Mouse (Mus musculus) hindbrain, embryonic 15.5 days (tissue): ENCODE measurements around the gene Cap2. TPM values are rescaled to one million over a fixed set of nuclear protein-coding genes. Genes with fewer than 3 reads are reported as not detected.

Source experiments
- ATAC-seq: fragments of 200-750 bp; cut with Nextera tagmentation; 2 replicates; pipeline ENCODE4 v1.8.0; 2017; ENCODE audit warnings: low read depth, moderate number of reproducible peaks, moderate TSS enrichment; ENCODE audit not compliant: low FRiP score
- H3K27ac ChIP-seq: fragments of 300-500 bp; sonication (generic); replicated peaks from 2 replicates; pipeline ENCODE4 v1.5.1; 2015; ENCODE audit warnings: mild to moderate bottlenecking, inconsistent platforms
- H3K27me3 ChIP-seq: fragments of 300-500 bp; sonication (generic); 2 replicates; pipeline ENCODE4 v1.6.1; 2015; ENCODE audit warnings: control low read depth, inconsistent platforms
- H3K36me3 ChIP-seq: fragments of 300-500 bp; sonication (generic); 2 replicates; pipeline ENCODE4 v1.6.1; 2015; ENCODE audit warnings: control low read depth, inconsistent platforms
- H3K4me1 ChIP-seq: fragments of 300-500 bp; sonication (generic); replicated peaks from 2 replicates; pipeline ENCODE4 v1.6.1; 2015; ENCODE audit warnings: control low read depth, inconsistent platforms
- H3K4me2 ChIP-seq: fragments of 300-500 bp; sonication (generic); 2 replicates; pipeline ENCODE4 v1.6.1; 2015; ENCODE audit warnings: moderate library complexity, mild to moderate bottlenecking, inconsistent platforms
- H3K4me3 ChIP-seq: fragments of 300-500 bp; sonication (generic); 2 replicates; pipeline ENCODE4 v1.5.1; 2015; ENCODE audit warnings: mild to moderate bottlenecking, inconsistent platforms
- H3K9ac ChIP-seq: fragments of 300-500 bp; sonication (generic); 2 replicates; pipeline ENCODE4 v1.6.1; 2015; ENCODE audit warnings: inconsistent platforms
- H3K9me3 ChIP-seq: fragments of 300-500 bp; sonication (generic); 2 replicates; pipeline ENCODE4 v1.6.1; 2016; ENCODE audit warnings: control low read depth, inconsistent platforms
- WGBS: fragments of 180-500 bp; shearing (Covaris S2); methylation state at CpG from one replicate; pipeline ENCODE4 v1.1.7; 2015; 5-methylcytosine and 5-hydroxymethylcytosine counted together
- polyA plus RNA-seq: library from polyadenylated mRNA; unstranded; fragments of >200 nt; fragmentation: Nextera tagmentation; extraction: Ambion mirVana; gene quantifications from 2 replicates; pipeline ENCODE4 v1.2.1, GENCODE M21; 2015

Cap2 gene
- polyA plus RNA-seq, 1 experiment from 2014 or later, result 9.4 TPM

GRCm38 (mm10) chr13:46674601-46675000 is 173.0 kb downstream of the Cap2 start:
- peaks cover 48% of the 10 kb centered on the region for H3K36me3 ChIP-seq
- peaks cover 22% of the 10 kb centered on the region for H3K4me1 ChIP-seq

GRCm38 (mm10) chr13:46677721-46678120 is 176.1 kb downstream of the Cap2 start:
- Histone ChIP-seq H3K9me3 (no peaks in the 10 kb centered on the region), H3K36me3 (peaks cover 51% of the 10 kb centered on the region), H3K9ac (no peak overlapping the region), H3K27ac (no peak overlapping the region), H3K4me2 (no peak overlapping the region), H3K4me1 (no peaks in the 10 kb centered on the region), H3K4me3 (no peak overlapping the region), H3K27me3 (no peaks in the 10 kb centered on the region)
- WGBS, result 87% methylated on average over 4 of the region's 4 CpGs
- ATAC-seq, result no peak

More at GRCm38 (mm10) chr13:46674601-46675000, 173.0 kb downstream of the Cap2 start:
- H3K4me2 ChIP-seq, result no peak overlapping the region
- H3K9me3 ChIP-seq, result no peaks in the 10 kb centered on the region
- WGBS, result 89% methylated on average over 2 of the region's 2 CpGs
- H3K4me3 ChIP-seq, result no peak overlapping the region
- H3K9ac ChIP-seq, result no peak overlapping the region
- H3K27ac ChIP-seq, result no peak overlapping the region
- H3K27me3 ChIP-seq, result no peaks in the 10 kb centered on the region
- no peak for ATAC-seq

GRCm38 (mm10) chr13:46682921-46683320 is 181.3 kb downstream of the Cap2 start:
- Histone ChIP-seq H3K4me3 (no peak overlapping the region), H3K4me1 (no peaks in the 10 kb centered on the region), H3K36me3 (peaks cover 51% of the 10 kb centered on the region), H3K27me3 (no peaks in the 10 kb centered on the region), H3K9ac (no peak overlapping the region), H3K9me3 (no peaks in the 10 kb centered on the region), H3K4me2 (no peak overlapping the region), H3K27ac (no peak overlapping the region)
- no peak for ATAC-seq
- WGBS, result 78% methylated on average over 2 of the region's 2 CpGs

- WGBS, result 98% methylated on average over 1 of the region's 1 CpGs
- H3K36me3 ChIP-seq, result peaks cover 47% of the 10 kb centered on the region
- ATAC-seq, result no peak
Measured at GRCm38 (mm10) chr13:46683370-46683769, 181.7 kb downstream of the Cap2 start.

GRCm38 (mm10) chr13:46690559-46691241 is 189.1 kb downstream of the Cap2 start:
- H3K4me1 ChIP-seq, result no peaks in the 10 kb centered on the region
- no peak overlapping the region for H3K4me2 ChIP-seq
- H3K27ac ChIP-seq, result no peak overlapping the region
- 93% methylated on average over 4 of the region's 4 CpGs for WGBS
- no peak overlapping the region for H3K4me3 ChIP-seq
- peaks cover 28% of the 10 kb centered on the region for H3K36me3 ChIP-seq
- no peaks in the 10 kb centered on the region for H3K27me3 ChIP-seq
- H3K9ac ChIP-seq, result no peak overlapping the region
- ATAC-seq, result no peak
- H3K9me3 ChIP-seq, result no peaks in the 10 kb centered on the region

More at GRCm38 (mm10) chr13:46683370-46683769, 181.7 kb downstream of the Cap2 start:
- Histone ChIP-seq H3K4me3 (no peak overlapping the region), H3K27ac (no peak overlapping the region), H3K9ac (no peak overlapping the region), H3K9me3 (no peaks in the 10 kb centered on the region), H3K4me2 (no peak overlapping the region), H3K4me1 (no peaks in the 10 kb centered on the region), H3K27me3 (no peaks in the 10 kb centered on the region)

GRCm38 (mm10) chr13:46695296-46695908 is 193.8 kb downstream of the Cap2 start:
- Histone ChIP-seq H3K4me3 (no peak overlapping the region), H3K27me3 (no peaks in the 10 kb centered on the region), H3K36me3 (peaks cover 25% of the 10 kb centered on the region), H3K27ac (no peak overlapping the region), H3K4me1 (no peaks in the 10 kb centered on the region), H3K9ac (no peak overlapping the region), H3K9me3 (no peaks in the 10 kb centered on the region), H3K4me2 (no peak overlapping the region)
- WGBS, result 63% methylated on average over 1 of the region's 1 CpGs
- no peak for ATAC-seq

- no peaks in the 10 kb centered on the region for H3K27me3 ChIP-seq
- no peak overlapping the region for H3K4me3 ChIP-seq
- peaks cover 25% of the 10 kb centered on the region for H3K36me3 ChIP-seq
- no peak for ATAC-seq
- H3K9me3 ChIP-seq, result no peaks in the 10 kb centered on the region
- WGBS, result 92% methylated on average over 1 of the region's 1 CpGs
- H3K9ac ChIP-seq, result no peak overlapping the region
- no peaks in the 10 kb centered on the region for H3K4me1 ChIP-seq
- H3K27ac ChIP-seq, result no peak overlapping the region
- no peak overlapping the region for H3K4me2 ChIP-seq
Measured at GRCm38 (mm10) chr13:46695932-46696331, 194.3 kb downstream of the Cap2 start.

- peaks cover 26% of the 10 kb centered on the region for H3K36me3 ChIP-seq
- no peak for ATAC-seq
- H3K4me3 ChIP-seq, result no peak overlapping the region
- 93% methylated on average over 2 of the region's 2 CpGs for WGBS
- no peak overlapping the region for H3K4me2 ChIP-seq
- H3K9ac ChIP-seq, result no peak overlapping the region
- no peaks in the 10 kb centered on the region for H3K9me3 ChIP-seq
- H3K27ac ChIP-seq, result no peak overlapping the region
- H3K27me3 ChIP-seq, result no peaks in the 10 kb centered on the region
- H3K4me1 ChIP-seq, result no peaks in the 10 kb centered on the region
Measured at GRCm38 (mm10) chr13:46696788-46697187, 195.1 kb downstream of the Cap2 start.

GRCm38 (mm10) chr13:46699372-46699771 is 197.7 kb downstream of the Cap2 start:
- Histone ChIP-seq H3K9ac (no peak overlapping the region), H3K9me3 (no peaks in the 10 kb centered on the region), H3K27ac (no peak overlapping the region), H3K27me3 (no peaks in the 10 kb centered on the region), H3K36me3 (peaks cover 23% of the 10 kb centered on the region), H3K4me2 (no peak overlapping the region), H3K4me1 (no peaks in the 10 kb centered on the region), H3K4me3 (no peak overlapping the region)
- ATAC-seq, result no peak
- 88% methylated on average over 1 of the region's 1 CpGs for WGBS

Other genes starting within 250 kb of the Cap2 start
- gene Stmnd1, start 228.1 kb upstream of the Cap2 start, polyA plus RNA-seq, result 0.10 TPM in 1 of 2 replicates, not detected in the other
- gene Rbm24, start 83.4 kb upstream of the Cap2 start, polyA plus RNA-seq, result 2.7 and 3.4 TPM in 2 replicates
- 16.0 and 16.1 TPM in 2 replicates for gene Fam8a1, start 167.7 kb downstream of the Cap2 start, polyA plus RNA-seq
- gene Nup153, start 226.1 kb downstream of the Cap2 start, polyA plus RNA-seq, result 18.3 and 19.9 TPM in 2 replicates